Mouse (Mus musculus) spleen, adult 2 months (tissue): ENCODE results near the gene Cacna1s. TPM values are rescaled to one million over a fixed set of nuclear protein-coding genes. Genes with fewer than 3 reads are reported as not detected.

ENCODE experiments used
- DNase-seq, 2 experiments: peaks; one replicate each; pipeline versions ENCODE4 v3.0.0 to v3.0.0-alpha.2; 2012 to 2021; ENCODE audit warnings: low spot score in 2 of 2, low read depth in 1 of 2
- H3K27ac ChIP-seq: fragments of 200-500 bp; 2 replicates; pipeline ENCODE4 v1.5.1; 2012; ENCODE audit warnings: low read length, inconsistent platforms; ENCODE audit not compliant: insufficient read depth
- H3K27me3 ChIP-seq: fragments of 200-500 bp; 2 replicates; pipeline ENCODE4 v1.6.1; 2012; ENCODE audit warnings: mild to moderate bottlenecking, moderate library complexity, low read length, inconsistent platforms; ENCODE audit not compliant: control insufficient read depth, insufficient read depth
- H3K36me3 ChIP-seq: fragments of 200-500 bp; 2 replicates; pipeline ENCODE4 v1.6.1; 2012; ENCODE audit warnings: mild to moderate bottlenecking, low read length, inconsistent platforms; ENCODE audit not compliant: control insufficient read depth, insufficient read depth
- H3K4me1 ChIP-seq: fragments of 200-500 bp; 2 replicates; pipeline ENCODE4 v1.6.1; 2011; ENCODE audit warnings: inconsistent platforms; ENCODE audit not compliant: control insufficient read depth, insufficient read depth, insufficient read length
- H3K4me3 ChIP-seq: fragments of 200-500 bp; 2 replicates; pipeline ENCODE4 v1.5.1; 2011; ENCODE audit warnings: mild to moderate bottlenecking, inconsistent platforms; ENCODE audit not compliant: insufficient read depth, insufficient read length; ENCODE audit errors: extremely low read depth
- CTCF ChIP-seq: fragments of 200-500 bp; IDR thresholded peaks from 2 replicates; pipeline ENCODE4 v1.5.1; 2011; ENCODE audit warnings: mild to moderate bottlenecking, inconsistent platforms; ENCODE audit not compliant: insufficient read depth, insufficient read length, insufficient replicate concordance; ENCODE audit errors: extremely low read depth
- POLR2A ChIP-seq: fragments of 200-500 bp; IDR thresholded peaks from 2 replicates; pipeline ENCODE4 v1.6.1; 2011; ENCODE audit warnings: low read depth, low read length, inconsistent platforms
- WGBS: fragments of 180-500 bp; shearing (Covaris S2); methylation state at CpG from one replicate; pipeline ENCODE4 v1.1.7; 2018; 5-methylcytosine and 5-hydroxymethylcytosine counted together
- polyA plus RNA-seq: library from polyadenylated mRNA; depleted of rRNA; stranded (reverse); fragments of >200 nt; gene quantifications from 2 replicates; pipeline ENCODE4 v1.2.3, GENCODE M21; 2012

Gene Cacna1s
- polyA plus RNA-seq, 1 experiment, result 4.3 TPM

- Histone ChIP-seq H3K4me3 (no peak overlapping the region), H3K36me3 (no peaks in the 10 kb centered on the region), H3K27me3 (no peaks in the 10 kb centered on the region), H3K27ac (no peak overlapping the region), H3K4me1 (no peaks in the 10 kb centered on the region)
- DNase-seq, result no peak
- 52% methylated on average over 4 of the region's 4 CpGs for WGBS
- TF ChIP-seq CTCF (no peak), POLR2A (no peak)
Measured at GRCm38 (mm10) chr1:136104741-136105140, 52.2 kb downstream of the Cacna1s start.

GRCm38 (mm10) chr1:136109464-136109863, 56.9 kb downstream of the Cacna1s start:
- H3K27ac ChIP-seq, result no peak overlapping the region
- no peak overlapping the region for H3K4me3 ChIP-seq
- no peak for DNase-seq
- WGBS, result 39% methylated on average over 2 of the region's 2 CpGs
- H3K27me3 ChIP-seq, result no peaks in the 10 kb centered on the region
- H3K36me3 ChIP-seq, result no peaks in the 10 kb centered on the region
- TF ChIP-seq CTCF, result no peak
- TF ChIP-seq POLR2A, result no peak
- no peaks in the 10 kb centered on the region for H3K4me1 ChIP-seq

DNA sequence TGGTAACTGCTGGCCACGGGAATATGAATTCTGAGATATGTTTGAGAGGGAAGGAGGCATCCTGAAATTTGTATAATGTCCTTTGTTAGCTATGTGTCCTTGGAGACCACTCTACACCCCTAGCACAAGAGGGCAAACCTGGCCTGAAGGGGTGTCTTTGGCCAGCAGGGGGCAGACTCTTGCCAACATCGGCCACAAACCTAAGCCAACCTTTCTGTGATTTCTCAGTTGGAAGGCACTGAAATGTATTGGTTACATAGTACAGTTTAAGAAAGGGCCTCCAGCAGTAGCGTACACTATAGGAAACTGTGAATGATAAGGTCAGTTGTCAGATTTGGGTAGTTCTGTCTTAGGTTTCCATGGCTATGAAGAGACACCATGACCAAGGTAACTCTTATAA, 63.6 kb downstream of the Cacna1s start:
- TF ChIP-seq CTCF (peak; percentile 94; the same call in 1 of the 2 replicates), POLR2A (no peak)
- H3K4me1 ChIP-seq, result peaks cover 19% of the 10 kb centered on the region; the same call in 1 of the 2 replicates
- no peak overlapping the region for H3K4me3 ChIP-seq
- WGBS, result 10% methylated on average over 3 of the region's 3 CpGs
- H3K36me3 ChIP-seq, result no peaks in the 10 kb centered on the region
- H3K27ac ChIP-seq, result no peak overlapping the region
- H3K27me3 ChIP-seq, result no peaks in the 10 kb centered on the region
- peak; percentile 60 to 81 for DNase-seq

DNA sequence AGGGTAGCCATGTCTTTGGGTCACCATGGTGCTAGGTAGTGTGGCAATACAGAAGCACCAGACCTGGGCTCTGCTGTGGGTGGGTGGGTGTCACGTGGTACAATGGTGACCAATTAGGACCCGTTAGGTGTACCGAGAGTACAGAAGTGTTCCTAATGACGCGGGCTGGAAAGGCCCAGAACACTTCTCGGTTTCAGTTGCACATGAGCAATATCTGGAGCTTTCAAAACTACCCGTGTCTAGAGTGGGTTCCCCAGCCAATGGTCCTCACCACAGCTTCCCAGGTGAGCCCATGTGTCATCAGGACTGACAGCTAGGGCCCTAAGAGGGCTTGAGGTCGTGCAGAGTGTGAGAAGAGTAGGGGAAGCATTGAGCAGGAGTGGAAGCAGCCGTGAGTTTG, 64.5 kb downstream of the Cacna1s start:
- TF ChIP-seq POLR2A (no peak), CTCF (no peak)
- Histone ChIP-seq H3K4me1 (peaks cover 19% of the 10 kb centered on the region; the same call in 1 of the 2 replicates), H3K27me3 (no peaks in the 10 kb centered on the region), H3K27ac (peak overlapping the region; percentile 36), H3K36me3 (no peaks in the 10 kb centered on the region), H3K4me3 (no peak overlapping the region)
- peak in 1 of 2 experiments; percentile 41 for DNase-seq
- 71% methylated on average over 9 of the region's 9 CpGs for WGBS

DNA sequence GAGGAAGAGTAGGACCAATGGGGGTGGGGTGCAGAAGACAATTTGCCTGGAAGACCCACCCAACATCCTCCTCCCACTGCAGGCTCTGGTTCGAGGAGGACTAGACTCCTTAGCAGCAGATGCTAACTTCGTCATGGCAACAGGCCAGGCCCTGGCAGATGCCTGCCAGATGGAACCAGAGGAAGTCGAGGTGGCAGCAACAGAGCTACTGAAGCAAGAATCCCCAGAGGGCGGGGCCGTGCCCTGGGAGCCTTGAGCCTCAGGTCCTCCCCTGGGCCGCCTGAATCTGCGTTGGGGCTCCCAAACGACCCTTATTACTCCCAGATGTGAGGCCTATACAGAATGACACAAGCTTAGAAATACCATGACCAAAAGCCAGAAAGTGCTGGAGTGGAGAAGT, 66.3 kb downstream of the Cacna1s start:
- 14% methylated on average over 8 of the region's 8 CpGs for WGBS
- no peaks in the 10 kb centered on the region for H3K27me3 ChIP-seq
- H3K27ac ChIP-seq, result no peak overlapping the region
- no peaks in the 10 kb centered on the region for H3K36me3 ChIP-seq
- peaks cover 19% of the 10 kb centered on the region; the same call in 1 of the 2 replicates for H3K4me1 ChIP-seq
- no peak for TF ChIP-seq CTCF
- TF ChIP-seq POLR2A, result no peak
- H3K4me3 ChIP-seq, result no peak overlapping the region
- DNase-seq, result peak; percentile 67 to 86

DNA sequence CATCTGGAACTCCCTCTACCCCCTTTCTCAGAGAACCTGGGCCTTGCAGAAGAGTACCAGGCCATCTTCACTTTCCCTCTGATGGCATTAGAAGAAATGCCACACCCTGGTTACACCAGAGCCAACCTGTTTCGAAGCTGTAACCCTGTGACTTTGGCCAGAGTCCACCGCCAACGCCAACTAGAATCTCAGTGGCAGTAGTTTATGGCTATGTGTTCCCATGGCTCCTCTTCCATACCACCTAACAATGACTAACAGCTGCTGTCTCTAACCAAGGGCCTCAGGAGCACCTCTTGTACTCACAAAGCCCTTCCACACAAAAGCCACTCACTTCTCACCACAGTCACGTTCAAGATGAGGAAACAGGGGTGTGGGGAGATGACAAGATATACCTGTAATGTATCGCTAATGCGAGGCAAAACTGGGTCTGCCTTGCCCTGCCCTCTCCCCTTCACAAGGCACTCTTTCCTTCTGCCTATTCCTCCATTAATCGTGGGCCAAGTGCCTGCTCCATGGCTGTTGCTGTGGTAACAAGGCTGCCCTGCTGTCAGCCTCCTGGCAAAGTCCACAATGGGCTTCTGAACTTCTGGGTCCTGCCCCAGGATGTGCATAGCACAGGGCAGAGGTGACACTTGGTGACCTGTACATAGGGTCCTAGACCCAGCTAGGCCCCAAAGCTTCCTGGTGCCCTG, 67.2 kb downstream of the Cacna1s start:
- no peak for DNase-seq
- Histone ChIP-seq H3K4me1 (peaks cover 19% of the 10 kb centered on the region; the same call in 1 of the 2 replicates), H3K4me3 (no peak overlapping the region), H3K27ac (no peak overlapping the region), H3K36me3 (no peaks in the 10 kb centered on the region), H3K27me3 (no peaks in the 10 kb centered on the region)
- 74% methylated on average over 7 of the region's 7 CpGs for whole genome bisulfite sequencing
- TF ChIP-seq POLR2A (no peak), CTCF (no peak)

GRCm38 (mm10) chr1:136120263-136120603, 67.7 kb downstream of the Cacna1s start:
- Histone ChIP-seq H3K4me1 (peaks cover 19% of the 10 kb centered on the region; the same call in 1 of the 2 replicates), H3K27me3 (no peaks in the 10 kb centered on the region), H3K36me3 (no peaks in the 10 kb centered on the region), H3K4me3 (no peak overlapping the region), H3K27ac (no peak overlapping the region)
- 55% methylated on average over 1 of the region's 1 CpGs for WGBS
- TF ChIP-seq POLR2A, result no peak
- TF ChIP-seq CTCF, result no peak
- no peak for DNase-seq
